Mouse (Mus musculus) MEL (cell line): ENCODE measurements at regions not wholly inside any gene's neighbourhood (a gene's known extent, or its start where the extent isn't known, plus 50 kb on each side); places are given as distances from the start of the nearest gene placed in this dataset.

Source experiments
- BHLHE40 ChIP-seq: IDR thresholded peaks from 2 replicates; pipeline ENCODE4 v1.6.1; 2012; ENCODE audit warnings: low read depth, mild to moderate bottlenecking, inconsistent platforms, low read length, improper control_type of control experiment, borderline replicate concordance
- ETS1 ChIP-seq: IDR thresholded peaks from 2 replicates; pipeline ENCODE4 v1.6.1; 2012; ENCODE audit warnings: low read depth, mild to moderate bottlenecking, inconsistent platforms, low read length, improper control_type of control experiment, moderate library complexity
- GATA1 ChIP-seq: IDR thresholded peaks from 2 replicates; pipeline ENCODE4 v1.6.1; 2011; ENCODE audit warnings: low read depth, low read length, improper control_type of control experiment
- MYB ChIP-seq: IDR thresholded peaks from 2 replicates; pipeline ENCODE4 v1.6.1; 2011; ENCODE audit warnings: mild to moderate bottlenecking, low read depth, low read length, improper control_type of control experiment
- TAL1 ChIP-seq: IDR thresholded peaks from 2 replicates; pipeline ENCODE4 v1.6.1; 2012; ENCODE audit warnings: mild to moderate bottlenecking, inconsistent platforms, low read length, moderate library complexity, mixed read lengths
- TBP ChIP-seq: IDR thresholded peaks from 2 replicates; pipeline ENCODE4 v1.8.0; 2011; ENCODE audit warnings: low read depth, low read length, improper control_type of control experiment
- TCF12 ChIP-seq: IDR thresholded peaks from 2 replicates; pipeline ENCODE4 v1.6.1; 2014; ENCODE audit warnings: low read depth, mild to moderate bottlenecking, inconsistent platforms, low read length, improper control_type of control experiment, moderate library complexity
- UBTF ChIP-seq: IDR thresholded peaks from 2 replicates; pipeline ENCODE4 v1.6.1; 2012; ENCODE audit warnings: low read depth, mild to moderate bottlenecking, inconsistent platforms, low read length, improper control_type of control experiment, moderate library complexity, borderline replicate concordance; ENCODE audit not compliant: insufficient read depth

GRCm38 (mm10) chr12:9154491-9154890 lies 124.7 kb downstream of the Ttc32 start:
- no peak for TF ChIP-seq BHLHE40
- no peak for TF ChIP-seq MYB
- no peak for TF ChIP-seq UBTF
- TF ChIP-seq TCF12, result no peak
- no peak for TF ChIP-seq ETS1
- no peak for TF ChIP-seq GATA1
- TF ChIP-seq TAL1, result no peak
- no peak for TF ChIP-seq TBP
